Mouse (Mus musculus): ENCODE measurements around the gene 1700020A23Rik. TPM values are rescaled to one million over a fixed set of nuclear protein-coding genes. Genes with fewer than 3 reads are reported as not detected.

1700020A23Rik gene
- total and polyA plus RNA-seq, 3 experiments: not detected

GRCm38 (mm10) chr2:130453421-130453820 is 48.4 kb downstream of the 1700020A23Rik start:
- Histone ChIP-seq H3K9me3 (replicated peaks; ENCODE audit: insufficient read depth, low read length) (no peaks in the 10 kb centered on the region), H3K36me3 (ENCODE audit: control insufficient read depth in 1 of 2, insufficient read depth in 2 of 2, low read length in 2 of 2) (peaks cover 0 to 39% of the 10 kb centered on the region in 2 experiments; a peak in 3 of 4 replicates), H3K79me2 (ENCODE audit: control insufficient read depth, insufficient read depth, low read length, poor library complexity) (peaks cover 43% of the 10 kb centered on the region), H3K4me1 (ENCODE audit: control insufficient read depth in 1 of 2, insufficient read depth in 2 of 2, low read length in 2 of 2) (peaks cover 19 to 32% of the 10 kb centered on the region in 2 experiments), H3K4me3 (ENCODE audit: control insufficient read depth in 1 of 2, insufficient read depth in 1 of 2, low read depth in 2 of 2, low read length in 2 of 2) (no peak overlapping the region), H3K27me3 (ENCODE audit: control insufficient read depth in 1 of 2, insufficient read depth in 2 of 2, low read length in 2 of 2) (no peaks in the 10 kb centered on the region), H3K27ac (ENCODE audit: control insufficient read depth, low read depth, low read length) (no peak overlapping the region), H3K9ac (ENCODE audit: control insufficient read depth, low read depth, low read length, poor library complexity, severe bottlenecking) (no peak overlapping the region)
- no peak for TF ChIP-seq NRF1 (IDR thresholded peaks at IDR 0.05; ENCODE audit: insufficient read depth, low read depth, low read length, poor library complexity, severe bottlenecking)
- no peak for TF ChIP-seq ZNF384 (IDR thresholded peaks at IDR 0.05; ENCODE audit: low read depth, low read length)
- no peak for TF ChIP-seq UBTF (IDR thresholded peaks at IDR 0.05; ENCODE audit: borderline replicate concordance, insufficient read depth, low read depth, low read length)
- TF ChIP-seq POLR2A (IDR thresholded peaks at IDR 0.05; ENCODE audit: control insufficient read depth in 1 of 2, insufficient read depth in 1 of 2, low read depth in 1 of 2, low read length in 2 of 2, poor library complexity in 1 of 2): no peak
- no peak for TF ChIP-seq CHD2 (IDR thresholded peaks at IDR 0.05; ENCODE audit: low read length)
- no peak for TF ChIP-seq ETS1 (IDR thresholded peaks at IDR 0.05; ENCODE audit: low read depth, low read length)
- no peak for TF ChIP-seq MYB (IDR thresholded peaks at IDR 0.05; ENCODE audit: low read depth, low read length)
- TF ChIP-seq MAX (IDR thresholded peaks at IDR 0.05; ENCODE audit: low read length): no peak
- no peak for TF ChIP-seq MAFK (IDR thresholded peaks at IDR 0.05; ENCODE audit: borderline replicate concordance, low read depth, low read length)
- TF ChIP-seq BHLHE40 (IDR thresholded peaks at IDR 0.05; ENCODE audit: borderline replicate concordance, low read depth, low read length): no peak
- DNase-seq (ENCODE audit: low read depth, low spot score): no peak

- H3K4me3 ChIP-seq (ENCODE audit: control insufficient read depth in 1 of 2, insufficient read depth in 1 of 2, low read depth in 2 of 2, low read length in 2 of 2): no peak overlapping the region
These were observed 49.8 kb downstream of the 1700020A23Rik start for GRCm38 (mm10) chr2:130454748-130455370.

More at GRCm38 (mm10) chr2:130454748-130455370, 49.8 kb downstream of the 1700020A23Rik start:
- Histone ChIP-seq H3K36me3 (ENCODE audit: control insufficient read depth in 1 of 2, insufficient read depth in 2 of 2, low read length in 2 of 2) (peaks cover 0 to 31% of the 10 kb centered on the region in 2 experiments; a peak in 3 of 4 replicates), H3K27me3 (ENCODE audit: control insufficient read depth in 1 of 2, insufficient read depth in 2 of 2, low read length in 2 of 2) (no peaks in the 10 kb centered on the region), H3K9me3 (replicated peaks; ENCODE audit: insufficient read depth, low read length) (no peaks in the 10 kb centered on the region), H3K27ac (ENCODE audit: control insufficient read depth, low read depth, low read length) (no peak overlapping the region), H3K79me2 (ENCODE audit: control insufficient read depth, insufficient read depth, low read length, poor library complexity) (peaks cover 49% of the 10 kb centered on the region), H3K4me1 (ENCODE audit: control insufficient read depth in 1 of 2, insufficient read depth in 2 of 2, low read length in 2 of 2) (peaks cover 19 to 26% of the 10 kb centered on the region in 2 experiments), H3K9ac (ENCODE audit: control insufficient read depth, low read depth, low read length, poor library complexity, severe bottlenecking) (no peak overlapping the region)
- TF ChIP-seq TCF12 (IDR thresholded peaks at IDR 0.05; ENCODE audit: low read depth, low read length) (no peak), UBTF (IDR thresholded peaks at IDR 0.05; ENCODE audit: borderline replicate concordance, insufficient read depth, low read depth, low read length) (no peak), EP300 (IDR thresholded peaks at IDR 0.05; ENCODE audit: low read depth in 1 of 2, low read length in 2 of 2) (no peak), KAT2A (conservative IDR thresholded peaks at IDR 0.05; ENCODE audit: low read depth, low read length) (no peak), JUND (IDR thresholded peaks at IDR 0.05; ENCODE audit: low read depth, low read length) (no peak), GATA1 (IDR thresholded peaks at IDR 0.05; ENCODE audit: low read depth, low read length) (peak; percentile 9; the same call in 1 of the 2 replicates)
- DNase-seq (ENCODE audit: low read depth, low spot score): no peak

Other genes starting within 250 kb of the 1700020A23Rik start
- gene Snrpb, start 225.9 kb upstream of the 1700020A23Rik start, total RNA-seq (2012; rRNA removed): 738 and 810 TPM in 2 replicates
- 1,000 to 10,000 TPM in 1 of 2 experiments, 100 to 1,000 TPM in 1; 590 to 1,572 TPM for gene Snrpb, start 225.9 kb upstream of the 1700020A23Rik start, polyA plus RNA-seq (2012; ENCODE audit: insufficient read depth in 1 of 2, insufficient read length in 2 of 2, low read depth in 1 of 2, low replicate concordance in 2 of 2, missing spikeins in 1 of 2)
- not detected in 2 replicates for gene Tmc2, start 210.1 kb upstream of the 1700020A23Rik start, total RNA-seq (2012; rRNA removed)
- not detected for gene Tmc2, start 210.1 kb upstream of the 1700020A23Rik start, polyA plus RNA-seq (2012; ENCODE audit: insufficient read depth in 1 of 2, insufficient read length in 2 of 2, low read depth in 1 of 2, low replicate concordance in 2 of 2, missing spikeins in 1 of 2)
- gene Nop56, start 130.8 kb upstream of the 1700020A23Rik start, total RNA-seq (2012; rRNA removed): 425 and 556 TPM in 2 replicates
- 1,000 to 10,000 TPM in 1 of 2 experiments, 100 to 1,000 TPM in 1; 594 to 1,867 TPM for gene Nop56, start 130.8 kb upstream of the 1700020A23Rik start, polyA plus RNA-seq (2012; ENCODE audit: insufficient read depth in 1 of 2, insufficient read length in 2 of 2, low read depth in 1 of 2, low replicate concordance in 2 of 2, missing spikeins in 1 of 2)
- gene Idh3b, start 120.7 kb upstream of the 1700020A23Rik start, total RNA-seq (2012; rRNA removed): 205 and 210 TPM in 2 replicates
- 1,000 to 10,000 TPM in 1 of 2 experiments, 100 to 1,000 TPM in 1; 551 to 1,030 TPM for gene Idh3b, start 120.7 kb upstream of the 1700020A23Rik start, polyA plus RNA-seq (2012; ENCODE audit: insufficient read depth in 1 of 2, insufficient read length in 2 of 2, low read depth in 1 of 2, low replicate concordance in 2 of 2, missing spikeins in 1 of 2)
- gene Ebf4, start 110.1 kb upstream of the 1700020A23Rik start, total RNA-seq (2012; rRNA removed): 0.12 and 0.13 TPM in 2 replicates
- under 1 TPM in 1 of 2 experiments, not detected in 1; 0.72 TPM for gene Ebf4, start 110.1 kb upstream of the 1700020A23Rik start, polyA plus RNA-seq (2012; ENCODE audit: insufficient read depth in 1 of 2, insufficient read length in 2 of 2, low read depth in 1 of 2, low replicate concordance in 2 of 2, missing spikeins in 1 of 2)
- gene Cpxm1, start 7.7 kb upstream of the 1700020A23Rik start, total RNA-seq (2012; rRNA removed): 6.5 and 8.2 TPM in 2 replicates
- gene Cpxm1, start 7.7 kb upstream of the 1700020A23Rik start, polyA plus RNA-seq (2012; ENCODE audit: insufficient read depth in 1 of 2, insufficient read length in 2 of 2, low read depth in 1 of 2, low replicate concordance in 2 of 2, missing spikeins in 1 of 2): 10 to 100 TPM in 1 of 2 experiments, not detected in 1; 10.7 TPM
- gene Gm28372, start within 50 bp of the 1700020A23Rik start, total RNA-seq (2012; rRNA removed): not detected in 2 replicates
- not detected for gene Gm28372, start within 50 bp of the 1700020A23Rik start, polyA plus RNA-seq (2012; ENCODE audit: insufficient read depth in 1 of 2, insufficient read length in 2 of 2, low read depth in 1 of 2, low replicate concordance in 2 of 2, missing spikeins in 1 of 2)
- gene Tmem239, start 1.2 kb downstream of the 1700020A23Rik start, total RNA-seq (2012; rRNA removed): not detected in 2 replicates
- under 1 TPM in 1 of 2 experiments, not detected in 1; 0.11 TPM for gene Tmem239, start 1.2 kb downstream of the 1700020A23Rik start, polyA plus RNA-seq (2012; ENCODE audit: insufficient read depth in 1 of 2, insufficient read length in 2 of 2, low read depth in 1 of 2, low replicate concordance in 2 of 2, missing spikeins in 1 of 2)
- gene Vps16, start 19.1 kb downstream of the 1700020A23Rik start, total RNA-seq (2012; rRNA removed): 86.2 and 90.0 TPM in 2 replicates
- gene Vps16, start 19.1 kb downstream of the 1700020A23Rik start, polyA plus RNA-seq (2012; ENCODE audit: insufficient read depth in 1 of 2, insufficient read length in 2 of 2, low read depth in 1 of 2, low replicate concordance in 2 of 2, missing spikeins in 1 of 2): 100 to 1,000 TPM in 1 of 2 experiments, not detected in 1; 114 TPM
- gene Pced1a, start 19.4 kb downstream of the 1700020A23Rik start, total RNA-seq (2012; rRNA removed): 5.1 and 6.5 TPM in 2 replicates
- gene Pced1a, start 19.4 kb downstream of the 1700020A23Rik start, polyA plus RNA-seq (2012; ENCODE audit: insufficient read depth in 1 of 2, insufficient read length in 2 of 2, low read depth in 1 of 2, low replicate concordance in 2 of 2, missing spikeins in 1 of 2): 10 to 100 TPM in 1 of 2 experiments, not detected in 1; 13.7 TPM
- gene Ptpra, start 45.0 kb downstream of the 1700020A23Rik start, total RNA-seq (2012; rRNA removed): 28.1 and 33.0 TPM in 2 replicates
- gene Ptpra, start 45.0 kb downstream of the 1700020A23Rik start, polyA plus RNA-seq (2012; ENCODE audit: insufficient read depth in 1 of 2, insufficient read length in 2 of 2, low read depth in 1 of 2, low replicate concordance in 2 of 2, missing spikeins in 1 of 2): 10 to 100 TPM in 1 of 2 experiments, not detected in 1; 68.3 TPM
- 108 and 121 TPM in 2 replicates for gene Mrps26, start 158.5 kb downstream of the 1700020A23Rik start, total RNA-seq (2012; rRNA removed)
- gene Mrps26, start 158.5 kb downstream of the 1700020A23Rik start, polyA plus RNA-seq (2012; ENCODE audit: insufficient read depth in 1 of 2, insufficient read length in 2 of 2, low read depth in 1 of 2, low replicate concordance in 2 of 2, missing spikeins in 1 of 2): 100 to 1,000 TPM in 1 of 2 experiments, not detected in 1; 154 TPM
- not detected in 2 replicates for gene Oxt, start 170.9 kb downstream of the 1700020A23Rik start, total RNA-seq (2012; rRNA removed)
- under 1 TPM in 1 of 2 experiments, not detected in 1; 0.14 TPM for gene Oxt, start 170.9 kb downstream of the 1700020A23Rik start, polyA plus RNA-seq (2012; ENCODE audit: insufficient read depth in 1 of 2, insufficient read length in 2 of 2, low read depth in 1 of 2, low replicate concordance in 2 of 2, missing spikeins in 1 of 2)
- gene Avp, start 177.3 kb downstream of the 1700020A23Rik start, total RNA-seq (2012; rRNA removed): not detected in 2 replicates
- not detected for gene Avp, start 177.3 kb downstream of the 1700020A23Rik start, polyA plus RNA-seq (2012; ENCODE audit: insufficient read depth in 1 of 2, insufficient read length in 2 of 2, low read depth in 1 of 2, low replicate concordance in 2 of 2, missing spikeins in 1 of 2)
- gene Fastkd5, start 224.8 kb downstream of the 1700020A23Rik start, total RNA-seq (2012; rRNA removed): 13.6 and 15.3 TPM in 2 replicates
- 10 to 100 TPM in 1 of 2 experiments, not detected in 1; 11.7 TPM for gene Fastkd5, start 224.8 kb downstream of the 1700020A23Rik start, polyA plus RNA-seq (2012; ENCODE audit: insufficient read depth in 1 of 2, insufficient read length in 2 of 2, low read depth in 1 of 2, low replicate concordance in 2 of 2, missing spikeins in 1 of 2)
- gene Ubox5, start 224.8 kb downstream of the 1700020A23Rik start, total RNA-seq (2012; rRNA removed): 5.1 and 5.4 TPM in 2 replicates
- gene Ubox5, start 224.8 kb downstream of the 1700020A23Rik start, polyA plus RNA-seq (2012; ENCODE audit: insufficient read depth in 1 of 2, insufficient read length in 2 of 2, low read depth in 1 of 2, low replicate concordance in 2 of 2, missing spikeins in 1 of 2): 10 to 100 TPM in 1 of 2 experiments, not detected in 1; 11.2 TPM
- 1.9 and 2.1 TPM in 2 replicates for gene Lzts3, start 237.5 kb downstream of the 1700020A23Rik start, total RNA-seq (2012; rRNA removed)
- 1 to 10 TPM in 1 of 2 experiments, not detected in 1; 4.5 TPM for gene Lzts3, start 237.5 kb downstream of the 1700020A23Rik start, polyA plus RNA-seq (2012; ENCODE audit: insufficient read depth in 1 of 2, insufficient read length in 2 of 2, low read depth in 1 of 2, low replicate concordance in 2 of 2, missing spikeins in 1 of 2)

Data from MEL (cell line).